Comparison of ENCODE assay signal across 13 mouse cellular contexts in genomic region chr13:52878823-52879222, GRCm38 (mm10). TPM values are rescaled to one million over a fixed set of nuclear protein-coding genes. Genes with fewer than 3 reads are reported as not detected.
A peak's percentile ranks its signal among the peaks of the same experiment; 100 is the strongest.
DNase-seq lines count a peak whose midpoint lies in the region; ATAC-seq lines count a peak whose summit lies in the region.
"Had no signal": no experiment of that assay in that cellular context is flagged by ENCODE, and none has a peak within 500 bp of the region (broad histone marks: within the 10 kb centered on the region; RNA-seq: fewer than 3 reads in every experiment).

No protein-coding gene starts in this region.

- intact Hi-C loops in heart, postnatal 25 days (cut with DNase I): no loop called here

- H3K4me3 ChIP-seq in heart, embryonic 16.5 days (ENCODE audit: low read length): no peak overlapping the region
- H3K4me3 ChIP-seq in lung, embryonic 15.5 days: no peak overlapping the region
- H3K4me3 ChIP-seq in embryonic facial prominence, embryonic 14.5 days (ENCODE audit: low read depth, low read length): no peak overlapping the region
- no peak overlapping the region for H3K4me3 ChIP-seq in stomach, embryonic 16.5 days (replicated peaks; ENCODE audit: low read length)
- no peak overlapping the region for H3K4me3 ChIP-seq in hindbrain, embryonic 16.5 days (ENCODE audit: low read length)
- H3K4me3 ChIP-seq: intestine, embryonic 15.5 days; megakaryocyte, embryonic 14.5 days had no signal

- WGBS in heart, embryonic 16.5 days: 84% methylated on average over 7 of the region's 7 CpGs
- WGBS in lung, embryonic 15.5 days: 72% methylated on average over 7 of the region's 7 CpGs
- 58% methylated on average over 7 of the region's 7 CpGs for WGBS in embryonic facial prominence, embryonic 14.5 days
- 74% methylated on average over 7 of the region's 7 CpGs for WGBS in stomach, embryonic 16.5 days
- WGBS in hindbrain, embryonic 16.5 days: 61% methylated on average over 7 of the region's 7 CpGs

- no peak for DNase-seq in heart, postnatal 25 days (ENCODE audit: low spot score)
- DNase-seq in lung, postnatal 4 days: no peak
- no peak for DNase-seq in embryonic facial prominence, embryonic 14.5 days (ENCODE audit: low spot score)
- DNase-seq: cerebellum, adult 9-10 months; thymus, postnatal 14 days had no signal

- no peak overlapping the region for H3K4me2 ChIP-seq in heart, embryonic 16.5 days (ENCODE audit: low read depth, low read length)
- no peak overlapping the region for H3K4me2 ChIP-seq in lung, embryonic 15.5 days
- H3K4me2 ChIP-seq in embryonic facial prominence, embryonic 14.5 days (ENCODE audit: low read depth, low read length): no peak overlapping the region
- no peak overlapping the region for H3K4me2 ChIP-seq in stomach, embryonic 16.5 days (ENCODE audit: low read depth, low read length)
- no peak overlapping the region for H3K4me2 ChIP-seq in hindbrain, embryonic 16.5 days (ENCODE audit: low read length)
- H3K4me2 ChIP-seq: hindbrain, embryonic 14.5 days; intestine, embryonic 15.5 days had no signal

- H3K36me3 ChIP-seq in heart, embryonic 16.5 days (ENCODE audit: control insufficient read depth, insufficient read depth): no peaks in the 10 kb centered on the region
- no peaks in the 10 kb centered on the region for H3K36me3 ChIP-seq in lung, embryonic 15.5 days
- H3K36me3 ChIP-seq in embryonic facial prominence, embryonic 14.5 days (ENCODE audit: control insufficient read depth, insufficient read depth, low read length): no peaks in the 10 kb centered on the region
- no peaks in the 10 kb centered on the region for H3K36me3 ChIP-seq in stomach, embryonic 16.5 days (ENCODE audit: control insufficient read depth, insufficient read depth, low read length)
- no peaks in the 10 kb centered on the region for H3K36me3 ChIP-seq in hindbrain, embryonic 16.5 days (ENCODE audit: control insufficient read depth, insufficient read depth, low read length)
- H3K36me3 ChIP-seq: intestine, embryonic 15.5 days had no signal

- ATAC-seq in heart, embryonic 16.5 days (replicated peaks; ENCODE audit: extremely low read depth, insufficient read depth, low FRiP score): no peak
- ATAC-seq in lung, embryonic 15.5 days (ENCODE audit: borderline replicate concordance, extremely low read depth, low FRiP score, low TSS enrichment): no peak
- no peak for ATAC-seq in embryonic facial prominence, embryonic 14.5 days (ENCODE audit: low read depth)
- ATAC-seq in stomach, embryonic 16.5 days (ENCODE audit: insufficient read depth, low FRiP score): no peak
- no peak for ATAC-seq in hindbrain, embryonic 16.5 days
- ATAC-seq: intestine, embryonic 15.5 days had no signal

- H3K9me3 ChIP-seq in heart, embryonic 16.5 days (replicated peaks; ENCODE audit: control insufficient read depth, low read length): no peaks in the 10 kb centered on the region
- no peaks in the 10 kb centered on the region for H3K9me3 ChIP-seq in lung, embryonic 15.5 days
- H3K9me3 ChIP-seq in embryonic facial prominence, embryonic 14.5 days (ENCODE audit: control insufficient read depth, low read length): no peaks in the 10 kb centered on the region
- no peaks in the 10 kb centered on the region for H3K9me3 ChIP-seq in stomach, embryonic 16.5 days (replicated peaks; ENCODE audit: control insufficient read depth, low read length)
- H3K9me3 ChIP-seq in hindbrain, embryonic 16.5 days (ENCODE audit: control insufficient read depth, low read length): no peaks in the 10 kb centered on the region
- H3K9me3 ChIP-seq: intestine, embryonic 15.5 days; megakaryocyte, embryonic 14.5 days had no signal

- no peak overlapping the region for H3K27ac ChIP-seq in heart, embryonic 16.5 days (ENCODE audit: low read length)
- H3K27ac ChIP-seq in lung, embryonic 15.5 days: peak overlapping the region; percentile 33; the same call in 1 of the 2 replicates
- peak overlapping the region; percentile 46; the same call in 1 of the 2 replicates for H3K27ac ChIP-seq in embryonic facial prominence, embryonic 14.5 days (replicated peaks; ENCODE audit: low read depth, low read length)
- peak overlapping the region; percentile 81; the same call in 1 of the 2 replicates for H3K27ac ChIP-seq in stomach, embryonic 16.5 days (ENCODE audit: low read length)
- no peak overlapping the region for H3K27ac ChIP-seq in hindbrain, embryonic 16.5 days (ENCODE audit: low read depth, low read length)
- H3K27ac ChIP-seq: hindbrain, embryonic 14.5 days; intestine, embryonic 15.5 days; liver, embryonic 14.5 days had no signal

- peak overlapping the region; percentile 60; the same call in 1 of the 2 replicates for H3K9ac ChIP-seq in heart, embryonic 16.5 days (ENCODE audit: low read length)
- H3K9ac ChIP-seq in lung, embryonic 15.5 days: no peak overlapping the region
- H3K9ac ChIP-seq in embryonic facial prominence, embryonic 14.5 days (ENCODE audit: low read depth, low read length): no peak overlapping the region
- H3K9ac ChIP-seq in stomach, embryonic 16.5 days (ENCODE audit: low read length): peak overlapping the region; percentile 24
- no peak overlapping the region for H3K9ac ChIP-seq in hindbrain, embryonic 16.5 days (ENCODE audit: low read depth, low read length)
- H3K9ac ChIP-seq: hindbrain, embryonic 14.5 days; intestine, embryonic 15.5 days; liver, embryonic 14.5 days had no signal

- no peaks in the 10 kb centered on the region for H3K27me3 ChIP-seq in heart, embryonic 16.5 days (ENCODE audit: control insufficient read depth, insufficient read depth, low read length)
- H3K27me3 ChIP-seq in lung, embryonic 15.5 days: no peaks in the 10 kb centered on the region
- no peaks in the 10 kb centered on the region for H3K27me3 ChIP-seq in embryonic facial prominence, embryonic 14.5 days (replicated peaks; ENCODE audit: control insufficient read depth, insufficient read depth, low read length)
- H3K27me3 ChIP-seq in stomach, embryonic 16.5 days (ENCODE audit: control insufficient read depth, insufficient read depth, low read length): no peaks in the 10 kb centered on the region
- no peaks in the 10 kb centered on the region for H3K27me3 ChIP-seq in hindbrain, embryonic 16.5 days (replicated peaks; ENCODE audit: control insufficient read depth, insufficient read depth, low read length)
- H3K27me3 ChIP-seq: intestine, embryonic 15.5 days; megakaryocyte, embryonic 14.5 days had no signal

- H3K4me1 ChIP-seq in heart, embryonic 16.5 days (ENCODE audit: control insufficient read depth, insufficient read depth, low read length): peaks cover 33% of the 10 kb centered on the region
- 0 out of 2 replicates have a peak, but pooled peaks cover 6% of the 10 kb centered on the region for H3K4me1 ChIP-seq in lung, embryonic 15.5 days
- peaks cover 10% of the 10 kb centered on the region for H3K4me1 ChIP-seq in embryonic facial prominence, embryonic 14.5 days (ENCODE audit: control insufficient read depth, insufficient read depth, low read length)
- H3K4me1 ChIP-seq in stomach, embryonic 16.5 days (ENCODE audit: control insufficient read depth, insufficient read depth, low read length): peaks cover 6% of the 10 kb centered on the region
- H3K4me1 ChIP-seq in hindbrain, embryonic 16.5 days (ENCODE audit: control insufficient read depth, insufficient read depth, low read depth, low read length): peaks cover 10% of the 10 kb centered on the region
- H3K4me1 ChIP-seq: intestine, embryonic 15.5 days had no signal

RNA-seq across cellular contexts. Expression of gene Auh, which starts 50.7 kb away (rescaled TPM):
- 59.8 and 61.7 TPM in 2 replicates for polyA plus RNA-seq in heart, embryonic 16.5 days (2015; fragmentation: Nextera tagmentation; extraction: Ambion mirVana)
- 100 to 1,000 TPM; 114 to 131 TPM for total RNA-seq in heart, postnatal 25 days (2021)
- 38.4 and 45.7 TPM in 2 replicates for polyA plus RNA-seq in lung, embryonic 15.5 days (2015; fragmentation: Nextera tagmentation; extraction: Ambion mirVana)
- polyA plus RNA-seq in embryonic facial prominence, embryonic 14.5 days (2014; fragmentation: Nextera tagmentation; extraction: Ambion mirVana): 34.0 and 35.2 TPM in 2 replicates
- 43.8 and 46.9 TPM in 2 replicates for polyA plus RNA-seq in stomach, embryonic 16.5 days (2015; fragmentation: Nextera tagmentation; extraction: Ambion mirVana)
- polyA plus RNA-seq in hindbrain, embryonic 16.5 days (2015; fragmentation: Nextera tagmentation; extraction: Ambion mirVana): 66.5 and 75.0 TPM in 2 replicates

Comparison
In these comparisons a context has a peak if more than half of its experiments do, and no peak if none do; other contexts are left out.
1. H3K27ac ChIP-seq: peak in lung, embryonic 15.5 days (single experiment), embryonic facial prominence, embryonic 14.5 days (single experiment) and stomach, embryonic 16.5 days (single experiment); none in heart, embryonic 16.5 days (single experiment) and hindbrain, embryonic 16.5 days (single experiment).
2. H3K9ac ChIP-seq: peak in heart, embryonic 16.5 days (single experiment) and stomach, embryonic 16.5 days (single experiment); none in lung, embryonic 15.5 days (single experiment), embryonic facial prominence, embryonic 14.5 days (single experiment) and hindbrain, embryonic 16.5 days (single experiment).